Comparison of ENCODE assay signal across 8 mouse cellular contexts in the genomic region with DNA sequence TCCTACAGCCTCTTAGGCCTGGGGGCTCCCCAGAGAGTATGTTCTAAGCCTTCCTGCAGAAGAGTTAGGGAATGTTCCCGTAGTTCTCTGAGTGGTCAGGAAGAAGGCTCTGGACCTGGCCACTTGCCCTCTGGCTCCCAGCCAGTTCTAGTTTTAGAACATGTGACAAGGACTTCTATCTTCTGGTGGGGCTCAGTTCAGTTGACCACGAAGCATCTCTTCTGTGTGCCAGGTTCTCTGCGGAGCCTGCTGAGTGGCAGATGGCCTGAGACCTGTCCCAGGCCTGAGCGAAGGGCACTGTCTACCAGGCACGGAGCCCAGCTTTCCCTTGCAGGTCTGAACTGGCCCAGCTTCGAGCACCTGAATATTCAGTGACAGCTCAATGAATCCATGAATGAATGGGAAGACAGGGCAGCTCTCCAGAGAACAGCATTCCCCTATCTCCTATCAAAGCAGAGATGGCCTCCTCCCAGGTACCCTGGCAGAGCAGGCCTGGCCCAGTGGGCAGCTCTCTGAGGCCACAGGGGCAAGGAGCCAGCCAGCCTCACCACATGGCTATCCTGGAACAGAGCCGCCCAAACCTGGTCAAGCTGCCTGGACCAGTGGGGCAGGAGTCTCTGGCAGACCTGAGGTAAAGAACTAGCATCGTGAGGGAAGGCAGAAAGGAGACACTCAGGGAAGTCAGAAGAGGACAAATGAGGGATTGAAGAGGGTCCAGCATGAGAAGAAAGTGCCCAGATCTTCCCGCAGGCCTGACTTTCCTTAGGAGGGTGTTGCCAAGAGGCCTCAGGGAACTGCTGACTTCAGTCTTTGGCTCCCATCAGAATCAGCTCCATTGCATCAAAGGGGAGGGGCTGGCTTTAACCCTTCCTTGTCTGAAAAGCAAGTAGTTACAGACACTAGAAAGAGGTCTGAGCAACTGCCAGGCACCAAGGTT.
DNase-seq lines count a peak whose midpoint lies in the region; ATAC-seq lines count a peak whose summit lies in the region.

No protein-coding gene starts in this region.

- peak; percentile 67 to 76 for DNase-seq in right cerebral cortex, postnatal 10 days (ENCODE audit: low spot score in 2 of 2)
- DNase-seq in right cerebral cortex, adult 18-20 months: no peak
- no peak for DNase-seq in embryonic facial prominence, embryonic 10.5 days (ENCODE audit: low spot score)
- DNase-seq in limb, embryonic 11.5 days (ENCODE audit: low spot score): no peak
- DNase-seq in testis, postnatal 14 days (ENCODE audit: low spot score): peak; percentile 73
- no peak for DNase-seq in embryo, embryonic 10 days (ENCODE audit: low spot score)

- H3K4me2 ChIP-seq in heart, embryonic 15.5 days: no peak overlapping the region
- no peak overlapping the region for H3K4me2 ChIP-seq in limb, embryonic 11.5 days (ENCODE audit: low read depth, severe bottlenecking)

- no peak overlapping the region for H3K4me3 ChIP-seq in embryonic facial prominence, embryonic 10.5 days
- no peak overlapping the region for H3K4me3 ChIP-seq in heart, embryonic 15.5 days
- H3K4me3 ChIP-seq in limb, embryonic 11.5 days (ENCODE audit: low read depth, low read length): no peak overlapping the region

- peak overlapping the region; percentile 36 for H3K27ac ChIP-seq in embryonic facial prominence, embryonic 10.5 days (replicated peaks)
- peak overlapping the region; percentile 70 for H3K27ac ChIP-seq in heart, embryonic 15.5 days
- H3K27ac ChIP-seq in limb, embryonic 11.5 days (replicated peaks; ENCODE audit: low read depth, low read length): no peak overlapping the region

- ATAC-seq in heart, embryonic 15.5 days (replicated peaks; ENCODE audit: insufficient number of reproducible peaks, insufficient read depth, low FRiP score, low read depth): peak; percentile 59
- no peak for ATAC-seq in limb, embryonic 11.5 days (ENCODE audit: insufficient number of reproducible peaks, low FRiP score, low TSS enrichment, low read depth)
- no peak for ATAC-seq in inflammation-experienced regulatory T-cells, adult 6 months

- H3K27me3 ChIP-seq in embryonic facial prominence, embryonic 10.5 days (replicated peaks; ENCODE audit: low read depth, poor library complexity, severe bottlenecking): no peaks in the 10 kb centered on the region
- H3K27me3 ChIP-seq in heart, embryonic 15.5 days: no peaks in the 10 kb centered on the region
- H3K27me3 ChIP-seq in limb, embryonic 11.5 days (ENCODE audit: control insufficient read depth, insufficient read depth, low read length): no peaks in the 10 kb centered on the region

- peaks cover 39% of the 10 kb centered on the region for H3K36me3 ChIP-seq in embryonic facial prominence, embryonic 10.5 days (replicated peaks)
- H3K36me3 ChIP-seq in heart, embryonic 15.5 days: no peaks in the 10 kb centered on the region
- H3K36me3 ChIP-seq in limb, embryonic 11.5 days (ENCODE audit: control insufficient read depth, insufficient read depth, low read length): peaks cover 9% of the 10 kb centered on the region

- 0 out of 2 replicates have a peak overlapping the region, but pooled peaks have one; percentile 9 for H3K9ac ChIP-seq in heart, embryonic 15.5 days
- 0 out of 2 replicates have a peak overlapping the region, but pooled peaks have one; percentile 12 for H3K9ac ChIP-seq in limb, embryonic 11.5 days (ENCODE audit: low read length)

- peaks cover 50% of the 10 kb centered on the region for H3K4me1 ChIP-seq in embryonic facial prominence, embryonic 10.5 days
- peaks cover 35% of the 10 kb centered on the region for H3K4me1 ChIP-seq in heart, embryonic 15.5 days (replicated peaks)
- H3K4me1 ChIP-seq in limb, embryonic 11.5 days (ENCODE audit: control insufficient read depth, insufficient read depth, low read length): 0 out of 2 replicates have a peak, but pooled peaks cover 15% of the 10 kb centered on the region

- H3K9me3 ChIP-seq in embryonic facial prominence, embryonic 10.5 days: no peaks in the 10 kb centered on the region
- no peaks in the 10 kb centered on the region for H3K9me3 ChIP-seq in heart, embryonic 15.5 days (replicated peaks)
- no peaks in the 10 kb centered on the region for H3K9me3 ChIP-seq in limb, embryonic 11.5 days (ENCODE audit: control insufficient read depth, low read length)

- 66% methylated on average over 9 of the region's 9 CpGs for WGBS in embryonic facial prominence, embryonic 10.5 days
- 28% methylated on average over 9 of the region's 9 CpGs for WGBS in heart, embryonic 15.5 days
- 63% methylated on average over 9 of the region's 9 CpGs for WGBS in limb, embryonic 11.5 days

Comparison
In these comparisons a context has a peak if more than half of its experiments do, and no peak if none do; other contexts are left out.
1. DNase-seq: peak in right cerebral cortex, postnatal 10 days (2 of 2) and testis, postnatal 14 days (single experiment); none in right cerebral cortex, adult 18-20 months (single experiment), embryonic facial prominence, embryonic 10.5 days (single experiment), limb, embryonic 11.5 days (single experiment) and embryo, embryonic 10 days (single experiment).